Mouse (Mus musculus) erythroblast, embryonic 14.5 days (primary cell): ENCODE results near the gene Canx. TPM values are rescaled to one million over a fixed set of nuclear protein-coding genes. Genes with fewer than 3 reads are reported as not detected.

Experiments
- H3K27me3 ChIP-seq: 2 replicates; pipeline ENCODE4 v1.6.1; 2012; ENCODE audit warnings: inconsistent platforms; ENCODE audit not compliant: control insufficient read depth
- H3K36me3 ChIP-seq: 2 replicates; pipeline ENCODE4 v1.6.1; 2012; ENCODE audit warnings: mild to moderate bottlenecking, inconsistent platforms; ENCODE audit not compliant: control insufficient read depth
- H3K4me1 ChIP-seq: 2 replicates; pipeline ENCODE4 v1.6.1; 2012; ENCODE audit warnings: inconsistent platforms; ENCODE audit not compliant: control insufficient read depth
- H3K4me3 ChIP-seq: replicated peaks from 2 replicates; pipeline ENCODE3; 2012; ENCODE audit warnings: moderate library complexity, mild to moderate bottlenecking, inconsistent platforms
- H3K9me3 ChIP-seq: 2 replicates; pipeline ENCODE4 v1.6.1; 2012; ENCODE audit warnings: low read length, inconsistent platforms, mixed read lengths; ENCODE audit not compliant: control insufficient read depth
- GATA1 ChIP-seq: IDR thresholded peaks from 2 replicates; pipeline ENCODE4 v1.6.1; 2012; ENCODE audit warnings: low read length, inconsistent platforms, mixed read lengths
- TAL1 ChIP-seq: IDR thresholded peaks from 3 replicates; pipeline ENCODE4 v1.6.1; 2012; ENCODE audit warnings: low read length, inconsistent platforms, mixed read lengths
- polyA plus RNA-seq: library from polyadenylated mRNA; stranded (reverse); fragments of >175 nt; gene quantifications from 2 replicates; pipeline ENCODE4 v1.2.3, GENCODE M21; 2012

Canx gene
- polyA plus RNA-seq, 1 experiment = 8.5 TPM

GRCm38 (mm10) chr11:50345486-50345885 is 20.0 kb upstream of the Canx start:
- no peaks in the 10 kb centered on the region for H3K4me1 ChIP-seq
- H3K27me3 ChIP-seq = no peaks in the 10 kb centered on the region
- H3K9me3 ChIP-seq = no peaks in the 10 kb centered on the region
- TF ChIP-seq GATA1 (no peak), TAL1 (no peak)
- H3K4me3 ChIP-seq = no peak overlapping the region
- no peaks in the 10 kb centered on the region for H3K36me3 ChIP-seq

GRCm38 (mm10) chr11:50336891-50337290 is 11.4 kb upstream of the Canx start:
- Histone ChIP-seq H3K27me3 (no peaks in the 10 kb centered on the region), H3K9me3 (no peaks in the 10 kb centered on the region), H3K36me3 (no peaks in the 10 kb centered on the region), H3K4me3 (no peak overlapping the region), H3K4me1 (peaks cover 2% of the 10 kb centered on the region)
- no peak for TF ChIP-seq GATA1
- no peak for TF ChIP-seq TAL1

- TF ChIP-seq GATA1 (no peak), TAL1 (no peak)
- Histone ChIP-seq H3K36me3 (no peaks in the 10 kb centered on the region), H3K4me3 (no peak overlapping the region), H3K27me3 (no peaks in the 10 kb centered on the region), H3K4me1 (peaks cover 2% of the 10 kb centered on the region), H3K9me3 (no peaks in the 10 kb centered on the region)
Measured at GRCm38 (mm10) chr11:50336126-50336525, 10.7 kb upstream of the Canx start.

GRCm38 (mm10) chr11:50333181-50333580 is 7.7 kb upstream of the Canx start:
- peaks cover 6% of the 10 kb centered on the region for H3K4me1 ChIP-seq
- H3K4me3 ChIP-seq = no peak overlapping the region
- H3K9me3 ChIP-seq = no peaks in the 10 kb centered on the region
- H3K27me3 ChIP-seq = no peaks in the 10 kb centered on the region
- H3K36me3 ChIP-seq = peaks cover 7% of the 10 kb centered on the region
- no peak for TF ChIP-seq GATA1
- no peak for TF ChIP-seq TAL1

GRCm38 (mm10) chr11:50329378-50329777 is 3.9 kb upstream of the Canx start:
- Histone ChIP-seq H3K4me1 (peaks cover 34% of the 10 kb centered on the region), H3K4me3 (no peak overlapping the region), H3K9me3 (no peaks in the 10 kb centered on the region), H3K27me3 (no peaks in the 10 kb centered on the region), H3K36me3 (peaks cover 9% of the 10 kb centered on the region)
- TF ChIP-seq GATA1 = no peak
- no peak for TF ChIP-seq TAL1

GRCm38 (mm10) chr11:50328075-50328625 is 2.7 kb upstream of the Canx start:
- Histone ChIP-seq H3K4me1 (peaks cover 45% of the 10 kb centered on the region), H3K27me3 (no peaks in the 10 kb centered on the region), H3K36me3 (peaks cover 9% of the 10 kb centered on the region), H3K4me3 (no peak overlapping the region), H3K9me3 (no peaks in the 10 kb centered on the region)
- TF ChIP-seq TAL1 = no peak

GRCm38 (mm10) chr11:50326302-50326966 is 961 bp upstream of the Canx start:
- H3K27me3 ChIP-seq = no peaks in the 10 kb centered on the region
- TF ChIP-seq GATA1 = no peak
- H3K4me3 ChIP-seq = peak overlapping the region; percentile 97
- H3K9me3 ChIP-seq = no peaks in the 10 kb centered on the region
- H3K36me3 ChIP-seq = peaks cover 21% of the 10 kb centered on the region
- H3K4me1 ChIP-seq = peaks cover 61% of the 10 kb centered on the region

GRCm38 (mm10) chr11:50324751-50325471 is 562 bp downstream of the Canx start:
- Histone ChIP-seq H3K27me3 (no peaks in the 10 kb centered on the region), H3K4me1 (peaks cover 69% of the 10 kb centered on the region), H3K36me3 (peaks cover 30% of the 10 kb centered on the region), H3K4me3 (peak overlapping the region; percentile 97), H3K9me3 (no peaks in the 10 kb centered on the region)
- TF ChIP-seq GATA1 (peak; percentile 88), TAL1 (no peak)

GRCm38 (mm10) chr11:50323843-50324242 is 1.6 kb downstream of the Canx start:
- H3K36me3 ChIP-seq = peaks cover 37% of the 10 kb centered on the region
- peaks cover 71% of the 10 kb centered on the region for H3K4me1 ChIP-seq
- H3K9me3 ChIP-seq = no peaks in the 10 kb centered on the region
- no peaks in the 10 kb centered on the region for H3K27me3 ChIP-seq
- TF ChIP-seq GATA1 (peak; percentile 79), TAL1 (peak; percentile 85)
- peak overlapping the region; percentile 97 for H3K4me3 ChIP-seq
